Mouse (Mus musculus) ES-Bruce4 (cell line): ENCODE data around the gene Pepd.

Experiments
- CTCF ChIP-seq: IDR thresholded peaks from one replicate; pipeline ENCODE4 v1.8.1; 2011; ENCODE audit warnings: low read depth, low read length
- EP300 ChIP-seq: IDR thresholded peaks from 2 replicates; pipeline ENCODE4 v1.6.1; 2011; ENCODE audit warnings: low read depth, low read length; ENCODE audit not compliant: insufficient read depth

GRCm38 (mm10) chr7:34992766-34993165 is 80.6 kb downstream of the Pepd start:
- TF ChIP-seq CTCF (no peak), EP300 (no peak)
